Mouse (Mus musculus): Measurements from ENCODE around the gene Cbr3. TPM values are rescaled to one million over a fixed set of nuclear protein-coding genes. Genes with fewer than 3 reads are reported as not detected.

Gene Cbr3
- polyA plus RNA-seq, 1 experiment from 2014 or later = 34.8 TPM

DNA sequence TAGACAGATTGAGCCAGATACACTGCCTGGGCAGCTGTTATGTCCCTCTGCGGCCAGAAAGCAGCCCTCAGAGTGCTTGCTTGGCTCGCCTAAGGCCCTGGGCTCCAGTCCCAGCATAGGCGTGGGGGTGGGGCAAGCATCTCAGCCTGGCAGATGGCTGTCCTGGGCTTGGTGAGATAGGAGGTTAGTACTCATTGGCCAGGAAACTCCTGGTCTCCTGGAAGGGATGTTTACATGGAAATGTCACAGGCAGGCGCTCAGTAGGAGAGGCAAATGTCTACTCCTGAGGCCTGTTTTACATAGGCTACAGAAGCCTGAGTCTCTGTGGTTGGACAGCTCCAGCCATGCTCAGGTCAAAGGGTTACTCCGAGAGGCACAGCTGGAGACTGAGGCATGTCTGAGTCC, 34.3 kb downstream of the Cbr3 start:
- peak; percentile 55; the same call in 1 of the 2 replicates for ATAC-seq (ENCODE audit: insufficient read depth, low FRiP score)
- H3K36me3 ChIP-seq (ENCODE audit: control insufficient read depth, insufficient read depth, low read length) = no peaks in the 10 kb centered on the region
- H3K4me2 ChIP-seq (ENCODE audit: low read depth, low read length) = peak overlapping the region; percentile 20; the same call in 1 of the 2 replicates
- H3K9ac ChIP-seq (ENCODE audit: low read length) = no peak overlapping the region
- H3K4me1 ChIP-seq (ENCODE audit: control insufficient read depth, insufficient read depth, low read length) = peaks cover 15% of the 10 kb centered on the region
- H3K4me3 ChIP-seq (replicated peaks; ENCODE audit: low read length) = no peak overlapping the region
- no peaks in the 10 kb centered on the region; the same call in 1 of the 2 replicates for H3K27me3 ChIP-seq (ENCODE audit: control insufficient read depth, insufficient read depth, low read length)
- WGBS = 35% methylated on average over 5 of the region's 5 CpGs
- H3K9me3 ChIP-seq (replicated peaks; ENCODE audit: control insufficient read depth, low read length) = no peaks in the 10 kb centered on the region
- peak overlapping the region; percentile 72; the same call in 1 of the 2 replicates for H3K27ac ChIP-seq (ENCODE audit: low read length)

DNA sequence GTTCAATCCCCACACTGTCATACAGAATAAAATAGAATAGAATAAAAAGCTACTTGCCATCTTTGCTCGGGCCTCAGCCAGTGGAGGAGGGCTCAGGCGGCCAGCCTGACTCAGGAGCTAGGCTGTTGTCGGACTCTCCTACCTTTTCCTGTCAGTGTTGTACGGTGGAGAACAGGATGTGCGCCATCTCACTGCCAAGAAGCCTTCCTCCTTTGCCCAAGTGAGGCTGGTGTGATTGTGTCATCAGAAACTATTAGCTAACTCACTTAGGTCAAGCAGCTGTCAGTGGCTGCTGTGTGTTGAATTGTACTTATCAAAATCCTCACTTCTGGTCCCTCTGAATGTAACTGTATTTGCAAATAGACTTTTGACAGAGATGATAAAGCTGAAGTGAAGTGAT, 38.8 kb downstream of the Cbr3 start:
- no peak overlapping the region for H3K4me3 ChIP-seq (replicated peaks; ENCODE audit: low read length)
- H3K4me1 ChIP-seq (ENCODE audit: control insufficient read depth, insufficient read depth, low read length) = peaks cover 5% of the 10 kb centered on the region
- 68% methylated on average over 5 of the region's 5 CpGs for WGBS
- ATAC-seq (ENCODE audit: insufficient read depth, low FRiP score) = no peak
- no peak overlapping the region for H3K4me2 ChIP-seq (ENCODE audit: low read depth, low read length)
- no peaks in the 10 kb centered on the region for H3K36me3 ChIP-seq (ENCODE audit: control insufficient read depth, insufficient read depth, low read length)
- no peaks in the 10 kb centered on the region for H3K9me3 ChIP-seq (replicated peaks; ENCODE audit: control insufficient read depth, low read length)
- H3K27ac ChIP-seq (ENCODE audit: low read length) = no peak overlapping the region
- H3K9ac ChIP-seq (ENCODE audit: low read length) = no peak overlapping the region
- H3K27me3 ChIP-seq (ENCODE audit: control insufficient read depth, insufficient read depth, low read length) = no peaks in the 10 kb centered on the region

- H3K4me3 ChIP-seq (replicated peaks; ENCODE audit: low read length) = no peak overlapping the region
- no peak overlapping the region for H3K9ac ChIP-seq (ENCODE audit: low read length)
- no peaks in the 10 kb centered on the region for H3K4me1 ChIP-seq (ENCODE audit: control insufficient read depth, insufficient read depth, low read length)
- no peaks in the 10 kb centered on the region for H3K36me3 ChIP-seq (ENCODE audit: control insufficient read depth, insufficient read depth, low read length)
- no peaks in the 10 kb centered on the region for H3K9me3 ChIP-seq (replicated peaks; ENCODE audit: control insufficient read depth, low read length)
- no peak for ATAC-seq (ENCODE audit: insufficient read depth, low FRiP score)
- H3K4me2 ChIP-seq (ENCODE audit: low read depth, low read length) = no peak overlapping the region
- WGBS = 42% methylated on average over 2 of the region's 2 CpGs
- H3K27ac ChIP-seq (ENCODE audit: low read length) = no peak overlapping the region
- H3K27me3 ChIP-seq (ENCODE audit: control insufficient read depth, insufficient read depth, low read length) = no peaks in the 10 kb centered on the region
These were observed 39.5 kb downstream of the Cbr3 start for GRCm38 (mm10) chr16:93722476-93722875.

DNA sequence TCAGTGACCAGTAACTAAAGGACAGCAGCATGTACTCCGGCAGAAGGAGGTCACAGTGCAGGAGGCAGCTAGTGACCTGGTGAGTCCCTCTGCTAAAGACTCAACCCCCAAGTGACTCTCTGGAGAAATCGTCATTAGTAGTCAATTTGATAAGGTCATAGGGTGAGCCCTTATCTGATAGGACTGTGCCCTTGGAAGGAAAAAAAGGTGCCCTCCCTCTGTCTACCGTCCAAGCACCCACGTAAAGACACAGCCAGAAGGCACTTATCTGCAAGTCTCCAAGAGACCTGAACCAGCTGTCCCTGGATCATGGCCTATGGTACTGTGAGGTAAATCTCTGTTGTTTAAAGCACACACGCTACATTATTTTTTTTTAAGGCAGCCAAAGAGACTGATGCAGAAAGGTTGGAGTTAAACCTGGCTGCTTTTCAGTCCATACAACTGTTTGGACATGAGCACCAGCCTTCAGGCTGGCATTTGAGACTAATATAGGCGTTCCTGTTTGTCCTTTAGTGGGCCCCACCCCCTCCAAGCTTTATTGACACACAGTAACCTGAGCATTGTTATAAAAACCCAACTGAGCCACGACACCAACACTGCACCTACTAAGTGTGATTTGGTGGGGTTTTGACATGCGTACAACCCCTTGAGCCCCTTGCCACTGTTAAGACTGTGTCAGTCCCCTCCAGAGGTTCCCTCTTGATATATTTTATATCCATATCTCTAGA, 42.6 kb downstream of the Cbr3 start:
- no peak overlapping the region for H3K9ac ChIP-seq (ENCODE audit: low read length)
- 57% methylated on average over 8 of the region's 8 CpGs for WGBS
- no peaks in the 10 kb centered on the region for H3K36me3 ChIP-seq (ENCODE audit: control insufficient read depth, insufficient read depth, low read length)
- no peaks in the 10 kb centered on the region for H3K9me3 ChIP-seq (replicated peaks; ENCODE audit: control insufficient read depth, low read length)
- no peaks in the 10 kb centered on the region for H3K27me3 ChIP-seq (ENCODE audit: control insufficient read depth, insufficient read depth, low read length)
- H3K27ac ChIP-seq (ENCODE audit: low read length) = peak overlapping the region; percentile 17; the same call in 1 of the 2 replicates
- no peak overlapping the region for H3K4me3 ChIP-seq (replicated peaks; ENCODE audit: low read length)
- ATAC-seq (ENCODE audit: insufficient read depth, low FRiP score) = peak; percentile 27; the same call in 1 of the 2 replicates
- no peak overlapping the region for H3K4me2 ChIP-seq (ENCODE audit: low read depth, low read length)
- H3K4me1 ChIP-seq (ENCODE audit: control insufficient read depth, insufficient read depth, low read length) = no peaks in the 10 kb centered on the region

GRCm38 (mm10) chr16:93726186-93726585, 43.2 kb downstream of the Cbr3 start:
- no peak for ATAC-seq (ENCODE audit: insufficient read depth, low FRiP score)
- Histone ChIP-seq H3K4me3 (replicated peaks; ENCODE audit: low read length) (no peak overlapping the region), H3K9me3 (replicated peaks; ENCODE audit: control insufficient read depth, low read length) (no peaks in the 10 kb centered on the region), H3K27me3 (ENCODE audit: control insufficient read depth, insufficient read depth, low read length) (no peaks in the 10 kb centered on the region), H3K4me1 (ENCODE audit: control insufficient read depth, insufficient read depth, low read length) (no peaks in the 10 kb centered on the region), H3K4me2 (ENCODE audit: low read depth, low read length) (no peak overlapping the region), H3K36me3 (ENCODE audit: control insufficient read depth, insufficient read depth, low read length) (no peaks in the 10 kb centered on the region), H3K27ac (ENCODE audit: low read length) (no peak overlapping the region), H3K9ac (ENCODE audit: low read length) (no peak overlapping the region)
- WGBS = 70% methylated on average over 4 of the region's 4 CpGs

GRCm38 (mm10) chr16:93728676-93729075, 45.7 kb downstream of the Cbr3 start:
- no peak overlapping the region for H3K4me3 ChIP-seq (replicated peaks; ENCODE audit: low read length)
- H3K4me1 ChIP-seq (ENCODE audit: control insufficient read depth, insufficient read depth, low read length) = peaks cover 7% of the 10 kb centered on the region
- H3K4me2 ChIP-seq (ENCODE audit: low read depth, low read length) = no peak overlapping the region

DNA sequence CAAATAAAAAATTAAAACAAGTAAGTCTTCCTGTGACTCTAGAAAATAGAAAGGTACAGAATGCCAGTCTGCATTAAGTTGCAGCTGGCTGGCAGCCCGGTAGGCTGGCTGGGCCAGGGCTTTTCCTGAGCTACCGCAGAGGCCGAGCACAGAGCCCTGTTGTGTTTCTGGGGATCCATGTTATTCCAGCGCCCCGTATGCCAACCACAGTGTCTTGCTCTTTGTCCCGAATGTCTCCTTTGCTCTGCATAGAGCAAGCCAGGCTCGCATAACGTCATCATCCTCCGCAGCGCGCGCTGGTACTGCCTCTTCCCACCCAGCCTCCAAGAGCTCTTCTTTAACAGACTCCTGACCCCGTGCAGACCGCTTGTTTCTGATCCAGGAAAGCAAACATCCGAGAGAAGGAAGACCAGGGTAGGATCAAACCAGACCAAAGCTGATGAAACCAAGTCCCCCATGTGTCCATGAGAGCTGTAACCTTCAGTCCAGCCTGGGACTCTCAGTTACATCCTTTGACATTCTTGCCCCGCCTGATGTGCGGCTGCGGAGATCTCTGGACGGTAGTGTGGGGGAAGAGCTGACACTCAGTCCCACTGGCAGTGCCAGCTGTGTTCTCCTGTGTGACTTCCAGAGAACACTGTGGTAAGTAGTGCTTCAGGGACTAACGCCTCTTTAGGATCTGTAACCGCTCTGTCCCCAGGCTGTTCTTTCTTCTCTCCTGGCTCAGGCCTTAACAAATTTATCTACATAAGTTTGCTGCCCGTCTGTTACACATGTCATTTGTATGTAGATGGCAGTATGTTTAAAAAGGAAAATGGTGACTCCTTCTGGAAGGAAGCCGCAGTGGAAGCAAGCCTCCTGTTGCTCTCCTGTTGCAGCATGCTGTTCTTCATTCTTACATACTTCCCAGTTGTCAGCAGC, 47.0 kb downstream of the Cbr3 start:
- WGBS = 82% methylated on average over 23 of the region's 23 CpGs
- H3K4me3 ChIP-seq (replicated peaks; ENCODE audit: low read length) = no peak overlapping the region
- peaks cover 12% of the 10 kb centered on the region for H3K4me1 ChIP-seq (ENCODE audit: control insufficient read depth, insufficient read depth, low read length)
- H3K36me3 ChIP-seq (ENCODE audit: control insufficient read depth, insufficient read depth, low read length) = no peaks in the 10 kb centered on the region
- H3K27ac ChIP-seq (ENCODE audit: low read length) = no peak overlapping the region
- no peak overlapping the region for H3K4me2 ChIP-seq (ENCODE audit: low read depth, low read length)
- no peaks in the 10 kb centered on the region for H3K9me3 ChIP-seq (replicated peaks; ENCODE audit: control insufficient read depth, low read length)
- ATAC-seq (ENCODE audit: insufficient read depth, low FRiP score) = no peak
- H3K27me3 ChIP-seq (ENCODE audit: control insufficient read depth, insufficient read depth, low read length) = no peaks in the 10 kb centered on the region
- no peak overlapping the region; the same call in 1 of the 2 replicates for H3K9ac ChIP-seq (ENCODE audit: low read length)

More at GRCm38 (mm10) chr16:93728676-93729075, 45.7 kb downstream of the Cbr3 start:
- Histone ChIP-seq H3K9me3 (replicated peaks; ENCODE audit: control insufficient read depth, low read length) (no peaks in the 10 kb centered on the region), H3K27ac (ENCODE audit: low read length) (no peak overlapping the region), H3K36me3 (ENCODE audit: control insufficient read depth, insufficient read depth, low read length) (no peaks in the 10 kb centered on the region), H3K9ac (ENCODE audit: low read length) (no peak overlapping the region), H3K27me3 (ENCODE audit: control insufficient read depth, insufficient read depth, low read length) (no peaks in the 10 kb centered on the region)
- 64% methylated on average over 9 of the region's 9 CpGs for WGBS
- no peak for ATAC-seq (ENCODE audit: insufficient read depth, low FRiP score)

DNA sequence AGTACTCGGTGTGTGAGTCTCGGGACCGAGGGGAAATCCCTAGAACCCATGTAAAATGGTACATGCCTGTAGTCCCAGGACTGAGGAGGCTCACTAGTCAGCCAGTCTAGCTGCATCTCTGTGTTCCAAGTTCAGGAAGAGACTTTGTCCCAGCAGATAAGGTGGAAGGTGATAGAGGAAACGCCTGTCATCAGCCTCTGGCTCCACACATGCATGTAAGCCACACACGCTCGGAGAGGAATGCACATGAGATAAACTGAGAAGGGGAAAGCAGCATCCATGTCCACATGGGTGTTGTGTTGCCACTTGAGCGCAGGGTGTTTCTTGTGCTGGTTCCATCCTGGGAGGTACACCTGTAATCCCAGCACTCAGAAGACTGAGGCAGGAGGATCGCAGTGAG, 48.3 kb downstream of the Cbr3 start:
- 88% methylated on average over 8 of the region's 8 CpGs for WGBS
- H3K4me2 ChIP-seq (ENCODE audit: low read depth, low read length) = no peak overlapping the region
- no peak overlapping the region for H3K4me3 ChIP-seq (replicated peaks; ENCODE audit: low read length)
- H3K27me3 ChIP-seq (ENCODE audit: control insufficient read depth, insufficient read depth, low read length) = no peaks in the 10 kb centered on the region
- no peak for ATAC-seq (ENCODE audit: insufficient read depth, low FRiP score)
- peaks cover 12% of the 10 kb centered on the region for H3K4me1 ChIP-seq (ENCODE audit: control insufficient read depth, insufficient read depth, low read length)
- H3K27ac ChIP-seq (ENCODE audit: low read length) = no peak overlapping the region
- no peaks in the 10 kb centered on the region for H3K36me3 ChIP-seq (ENCODE audit: control insufficient read depth, insufficient read depth, low read length)
- H3K9ac ChIP-seq (ENCODE audit: low read length) = no peak overlapping the region
- no peaks in the 10 kb centered on the region for H3K9me3 ChIP-seq (replicated peaks; ENCODE audit: control insufficient read depth, low read length)
